Mouse (Mus musculus): ENCODE measurements around the gene D930020B18Rik. TPM values are rescaled to one million over a fixed set of nuclear protein-coding genes. Genes with fewer than 3 reads are reported as not detected.
A peak's percentile ranks its signal among the peaks of the same experiment; 100 is the strongest.

D930020B18Rik gene
- total and polyA plus RNA-seq, 3 experiments = not detected

GRCm38 (mm10) chr10:121687511-121687910 is 46.1 kb downstream of the D930020B18Rik start:
- no peak overlapping the region for H3K27ac ChIP-seq (ENCODE audit: insufficient read depth, low read depth)
- H3K9ac ChIP-seq (ENCODE audit: insufficient read depth, low read depth) = no peak overlapping the region
- H3K4me3 ChIP-seq (replicated peaks in 1 of 3; ENCODE audit: low read depth in 2 of 3, low read length in 2 of 3, poor library complexity in 1 of 3) = no peak overlapping the region
- H3K4me1 ChIP-seq (ENCODE audit: control insufficient read depth in 1 of 2, insufficient read depth in 2 of 2) = no peaks in the 10 kb centered on the region
- H3K4me2 ChIP-seq (ENCODE audit: insufficient read depth, low read depth, poor library complexity, severe bottlenecking) = no peak overlapping the region
- in situ Hi-C loops (cut with MboI; ENCODE audit: low pct_ligation_motif_present, low pct_unique_long_range_greater_than_20kb, low sequenced_read_pairs) (loop anchor here (25.0 kb wide), 1 partner anchor 850 kb away; no protein-coding TSS in a partner anchor), dilution Hi-C loops (cut with MboI; ENCODE audit: extremely low pct_ligation_motif_present, extremely low pct_unique_long_range_greater_than_20kb, low sequenced_read_pairs) (no loop called here)
- no peaks in the 10 kb centered on the region for H3K36me3 ChIP-seq (replicated peaks in 1 of 2; ENCODE audit: control insufficient read depth in 1 of 2, insufficient read depth in 1 of 2, low read length in 1 of 2)
- no peaks in the 10 kb centered on the region for H3K9me3 ChIP-seq (replicated peaks; ENCODE audit: low read length)
- H3K79me2 ChIP-seq (replicated peaks; ENCODE audit: control insufficient read depth, extremely low read depth, insufficient read depth, poor library complexity, severe bottlenecking) = no peaks in the 10 kb centered on the region
- DNase-seq (ENCODE audit: extremely low read depth) = peak; percentile 21
- H3K27me3 ChIP-seq (replicated peaks) = no peaks in the 10 kb centered on the region
- peak in 1 of 2 experiments; percentile 65; a peak in 2 of 4 replicates for TF ChIP-seq CTCF (conservative IDR thresholded peaks at IDR 0.05 in 1 of 2, IDR thresholded peaks at IDR 0.05 in 1 of 2; ENCODE audit: low read depth in 2 of 2, low read length in 2 of 2)
- no peak for TF ChIP-seq MXI1 (IDR thresholded peaks at IDR 0.05; ENCODE audit: low read depth, low read length)

GRCm38 (mm10) chr10:121689591-121690314 is 48.4 kb downstream of the D930020B18Rik start:
- no peak overlapping the region for H3K9ac ChIP-seq (ENCODE audit: insufficient read depth, low read depth)
- peak; percentile 29 for DNase-seq (ENCODE audit: extremely low read depth)
- peaks cover 0 to 3% of the 10 kb centered on the region in 2 experiments; a peak in 1 of 4 replicates for H3K4me1 ChIP-seq (ENCODE audit: control insufficient read depth in 1 of 2, insufficient read depth in 2 of 2)
- no peaks in the 10 kb centered on the region for H3K79me2 ChIP-seq (replicated peaks; ENCODE audit: control insufficient read depth, extremely low read depth, insufficient read depth, poor library complexity, severe bottlenecking)
- dilution Hi-C loops (cut with MboI; ENCODE audit: extremely low pct_ligation_motif_present, extremely low pct_unique_long_range_greater_than_20kb, low sequenced_read_pairs) (no loop called here), in situ Hi-C loops (cut with MboI; ENCODE audit: low pct_ligation_motif_present, low pct_unique_long_range_greater_than_20kb, low sequenced_read_pairs) (loop anchor here (10.0 to 25.0 kb wide), 2 partner anchors 75 to 848 kb away; no protein-coding TSS in a partner anchor)
- H3K27me3 ChIP-seq (replicated peaks) = no peaks in the 10 kb centered on the region
- no peak overlapping the region for H3K27ac ChIP-seq (ENCODE audit: insufficient read depth, low read depth)
- H3K4me3 ChIP-seq (replicated peaks in 1 of 3; ENCODE audit: low read depth in 2 of 3, low read length in 2 of 3, poor library complexity in 1 of 3) = no peak overlapping the region
- no peak for TF ChIP-seq JUND (conservative IDR thresholded peaks at IDR 0.05; ENCODE audit: low read depth, low read length)
- TF ChIP-seq RAD21 (IDR thresholded peaks at IDR 0.05; ENCODE audit: low read depth, low read length) = peak; percentile 43
- no peak for TF ChIP-seq MAX (IDR thresholded peaks at IDR 0.05; ENCODE audit: low read length)
- TF ChIP-seq SMC3 (IDR thresholded peaks at IDR 0.05; ENCODE audit: low read depth, low read length) = peak; percentile 12; the same call in 1 of the 2 replicates
- peak; percentile 61 to 64 for TF ChIP-seq CTCF (conservative IDR thresholded peaks at IDR 0.05 in 1 of 2, IDR thresholded peaks at IDR 0.05 in 1 of 2; ENCODE audit: low read depth in 2 of 2, low read length in 2 of 2)
- H3K4me2 ChIP-seq (ENCODE audit: insufficient read depth, low read depth, poor library complexity, severe bottlenecking) = no peak overlapping the region
- peaks cover 2% of the 10 kb centered on the region for H3K9me3 ChIP-seq (replicated peaks; ENCODE audit: low read length)
- H3K36me3 ChIP-seq (replicated peaks in 1 of 2; ENCODE audit: control insufficient read depth in 1 of 2, insufficient read depth in 1 of 2, low read length in 1 of 2) = no peaks in the 10 kb centered on the region

- Histone ChIP-seq H3K9me3 (replicated peaks; ENCODE audit: low read length) (peaks cover 8% of the 10 kb centered on the region), H3K36me3 (replicated peaks in 1 of 2; ENCODE audit: control insufficient read depth in 1 of 2, insufficient read depth in 1 of 2, low read length in 1 of 2) (no peaks in the 10 kb centered on the region), H3K4me3 (replicated peaks in 1 of 3; ENCODE audit: low read depth in 2 of 3, low read length in 2 of 3, poor library complexity in 1 of 3) (no peak overlapping the region), H3K9ac (ENCODE audit: insufficient read depth, low read depth) (no peak overlapping the region), H3K4me1 (ENCODE audit: control insufficient read depth in 1 of 2, insufficient read depth in 2 of 2) (peaks cover 0 to 3% of the 10 kb centered on the region in 2 experiments; a peak in 1 of 4 replicates), H3K79me2 (replicated peaks; ENCODE audit: control insufficient read depth, extremely low read depth, insufficient read depth, poor library complexity, severe bottlenecking) (no peaks in the 10 kb centered on the region), H3K4me2 (ENCODE audit: insufficient read depth, low read depth, poor library complexity, severe bottlenecking) (no peak overlapping the region), H3K27ac (ENCODE audit: insufficient read depth, low read depth) (no peak overlapping the region), H3K27me3 (replicated peaks) (no peaks in the 10 kb centered on the region)
- dilution Hi-C loops (cut with MboI; ENCODE audit: extremely low pct_ligation_motif_present, extremely low pct_unique_long_range_greater_than_20kb, low sequenced_read_pairs) = no loop called here
- in situ Hi-C loops (cut with MboI; ENCODE audit: low pct_ligation_motif_present, low pct_unique_long_range_greater_than_20kb, low sequenced_read_pairs) = loop anchor here (10.0 to 25.0 kb wide), 2 partner anchors 72 to 844 kb away; no protein-coding TSS in a partner anchor
- no peak for TF ChIP-seq SIN3A (IDR thresholded peaks at IDR 0.05; ENCODE audit: low read length)
- TF ChIP-seq POLR2AphosphoS2 (IDR thresholded peaks at IDR 0.05; ENCODE audit: low read depth, low read length) = no peak
- no peak for TF ChIP-seq ELF1 (IDR thresholded peaks at IDR 0.05; ENCODE audit: low read depth, low read length)
- TF ChIP-seq NELFE (IDR thresholded peaks at IDR 0.05; ENCODE audit: low read depth, low read length) = no peak
- TF ChIP-seq ZNF384 (IDR thresholded peaks at IDR 0.05; ENCODE audit: low read depth, low read length) = no peak
- no peak for TF ChIP-seq MAZ (IDR thresholded peaks at IDR 0.05; ENCODE audit: low read depth, low read length)
- TF ChIP-seq RCOR1 (conservative IDR thresholded peaks at IDR 0.05; ENCODE audit: low read depth, low read length) = no peak
- no peak for TF ChIP-seq USF1 (IDR thresholded peaks at IDR 0.05; ENCODE audit: low read depth, low read length)
- no peak for TF ChIP-seq GABPA (IDR thresholded peaks at IDR 0.05; ENCODE audit: insufficient replicate concordance, low read depth, low read length)
- no peak for TF ChIP-seq RAD21 (IDR thresholded peaks at IDR 0.05; ENCODE audit: low read depth, low read length)
- TF ChIP-seq BHLHE40 (IDR thresholded peaks at IDR 0.05; ENCODE audit: low read depth, low read length) = no peak
- TF ChIP-seq E2F4 (IDR thresholded peaks at IDR 0.05; ENCODE audit: insufficient replicate concordance, low read depth, low read length) = no peak
- TF ChIP-seq KAT2A (IDR thresholded peaks at IDR 0.05; ENCODE audit: insufficient replicate concordance, low read length) = no peak
- no peak for TF ChIP-seq MEF2A (IDR thresholded peaks at IDR 0.05; ENCODE audit: borderline replicate concordance, low read depth, low read length)
- no peak for TF ChIP-seq MXI1 (IDR thresholded peaks at IDR 0.05; ENCODE audit: low read depth, low read length)
- TF ChIP-seq UBTF (IDR thresholded peaks at IDR 0.05; ENCODE audit: low read depth, low read length) = no peak
- no peak for TF ChIP-seq EP300 (IDR thresholded peaks at IDR 0.05; ENCODE audit: low read length)
- no peak for DNase-seq (ENCODE audit: extremely low read depth)
Observed at GRCm38 (mm10) chr10:121692944-121693579, 51.7 kb downstream of the D930020B18Rik start.

All from CH12.LX (cell line).